Mouse (Mus musculus) ZHBTc4 (cell line): Measurements from ENCODE around the gene 1190005I06Rik.
"Not testable (repeated sequence)": the region's sequence is repeated elsewhere in the genome, so short reads cannot be mapped to it uniquely, and the experiment has no call there.

Experiments
- DNase-seq: peaks from one replicate; pipeline ENCODE4 v3.0.0-alpha.2; 2011; ENCODE audit warnings: low read depth, low spot score

Gene 1190005I06Rik

GRCm38 (mm10) chr8:120647532-120647931 lies at the start of gene 1190005I06Rik:
Gene 1190005I06Rik (minus strand): TSS chr8:120647632.
- DNase-seq, result no peak

- DNase-seq, result no peak
These were observed 49.1 kb upstream of the 1190005I06Rik start for GRCm38 (mm10) chr8:120696401-120697153.

- DNase-seq, result peak; percentile 93
These were observed 46.5 kb upstream of the 1190005I06Rik start for GRCm38 (mm10) chr8:120693861-120694493.

- no peak for DNase-seq
These were observed 45.5 kb upstream of the 1190005I06Rik start for GRCm38 (mm10) chr8:120692934-120693333.

- DNase-seq, result no peak
These were observed 41.1 kb upstream of the 1190005I06Rik start for GRCm38 (mm10) chr8:120688511-120688910.

- no peak for DNase-seq
These were observed 40.4 kb upstream of the 1190005I06Rik start for GRCm38 (mm10) chr8:120687786-120688185.

- no peak for DNase-seq
These were observed 39.1 kb upstream of the 1190005I06Rik start for GRCm38 (mm10) chr8:120686576-120686975.

- no peak for DNase-seq
These were observed 38.6 kb upstream of the 1190005I06Rik start for GRCm38 (mm10) chr8:120686051-120686450.

- no peak for DNase-seq
These were observed 38.2 kb upstream of the 1190005I06Rik start for GRCm38 (mm10) chr8:120685591-120685990.

GRCm38 (mm10) chr8:120685097-120685496 lies 37.7 kb upstream of the 1190005I06Rik start:
- peak; percentile 58 for DNase-seq

GRCm38 (mm10) chr8:120684082-120684481 lies 36.6 kb upstream of the 1190005I06Rik start:
- no peak for DNase-seq

GRCm38 (mm10) chr8:120683602-120684001 lies 36.2 kb upstream of the 1190005I06Rik start:
- peak; percentile 84 for DNase-seq

GRCm38 (mm10) chr8:120681113-120681512 lies 33.7 kb upstream of the 1190005I06Rik start:
- no peak for DNase-seq

GRCm38 (mm10) chr8:120680405-120680804 lies 33.0 kb upstream of the 1190005I06Rik start:
- not testable (repeated sequence) for DNase-seq

GRCm38 (mm10) chr8:120679629-120680387 lies 32.4 kb upstream of the 1190005I06Rik start:
- DNase-seq, result no peak

GRCm38 (mm10) chr8:120678447-120678846 lies 31.0 kb upstream of the 1190005I06Rik start:
- DNase-seq, result peak; percentile 89

- no peak for DNase-seq
These were observed 28.3 kb upstream of the 1190005I06Rik start for GRCm38 (mm10) chr8:120675718-120676117.

- no peak for DNase-seq
These were observed 25.9 kb upstream of the 1190005I06Rik start for GRCm38 (mm10) chr8:120673298-120673697.

- DNase-seq, result peak; percentile 47
These were observed 25.3 kb upstream of the 1190005I06Rik start for GRCm38 (mm10) chr8:120672626-120673229.

- DNase-seq, result peak; percentile 92
These were observed 24.3 kb upstream of the 1190005I06Rik start for GRCm38 (mm10) chr8:120671775-120672174.

- DNase-seq, result peak; percentile 44
These were observed 21.0 kb upstream of the 1190005I06Rik start, which contains the start of gene Emc8 for GRCm38 (mm10) chr8:120668374-120668905. Gene Emc8 (minus strand): TSS chr8:120668573.
